Mouse (Mus musculus) E14TG2a.4 (cell line): Measurements from ENCODE around the gene Sbf1.

Experiments used
- H3K27me3 ChIP-seq: 2 replicates; pipeline ENCODE4 v1.6.1; 2014; ENCODE audit warnings: low read length, control low read depth; ENCODE audit not compliant: insufficient read depth
- H3K36me3 ChIP-seq: 2 replicates; pipeline ENCODE4 v1.6.1; 2014; ENCODE audit warnings: low read length, control low read depth; ENCODE audit not compliant: insufficient read depth
- H3K4me1 ChIP-seq: replicated peaks from 2 replicates; pipeline ENCODE4 v1.6.1; 2014; ENCODE audit warnings: low read depth, low read length, control low read depth
- H3K4me3 ChIP-seq: replicated peaks from 2 replicates; pipeline ENCODE4 v1.5.1; 2014; ENCODE audit warnings: mild to moderate bottlenecking, low read length
- H3K9me3 ChIP-seq: 2 replicates; pipeline ENCODE4 v1.6.1; 2014; ENCODE audit warnings: low read length, control low read depth
- NANOG ChIP-seq: IDR thresholded peaks from 2 replicates; pipeline ENCODE4 v1.6.1; 2014; ENCODE audit warnings: borderline replicate concordance, low read length, mixed read lengths
- POU5F1 ChIP-seq: IDR thresholded peaks from 2 replicates; pipeline ENCODE4 v1.6.1; 2014; ENCODE audit warnings: low read length, borderline replicate concordance

The Sbf1 gene

GRCm38 (mm10) chr15:89239751-89240392 lies 75.2 kb downstream of the Sbf1 start:
- Histone ChIP-seq H3K27me3 (no peaks in the 10 kb centered on the region), H3K36me3 (no peaks in the 10 kb centered on the region), H3K9me3 (no peaks in the 10 kb centered on the region), H3K4me3 (no peak overlapping the region), H3K4me1 (peaks cover 5% of the 10 kb centered on the region)
- no peak for TF ChIP-seq NANOG
- no peak for TF ChIP-seq POU5F1
